Mouse (Mus musculus): ENCODE measurements around the gene 1700066M21Rik.
A peak's percentile ranks its signal among the peaks of the same experiment; 100 is the strongest.

The 1700066M21Rik gene

GRCm38 (mm10) chr1:57392417-57392816, 15.0 kb downstream of the 1700066M21Rik start:
- DNase-seq (ENCODE audit: low spot score), result no peak

GRCm38 (mm10) chr1:57394051-57394450, 16.6 kb downstream of the 1700066M21Rik start:
- DNase-seq (ENCODE audit: low spot score), result no peak

GRCm38 (mm10) chr1:57400321-57400720, 22.9 kb downstream of the 1700066M21Rik start:
- DNase-seq (ENCODE audit: low spot score), result no peak

- no peak for DNase-seq (ENCODE audit: low spot score)
Observed at GRCm38 (mm10) chr1:57400877-57401276, 23.5 kb downstream of the 1700066M21Rik start.

GRCm38 (mm10) chr1:57402116-57402515, 24.7 kb downstream of the 1700066M21Rik start:
- DNase-seq (ENCODE audit: low spot score), result no peak

- DNase-seq (ENCODE audit: low spot score), result peak; percentile 84
Observed at GRCm38 (mm10) chr1:57406187-57407151, 29.0 kb downstream of the 1700066M21Rik start, which contains the start of the genes Maip1 and Tyw5. Gene Maip1 (plus strand): TSS chr1:57406328. Gene Tyw5 (minus strand): TSS chr1:57407101.

GRCm38 (mm10) chr1:57408994-57409393, 31.6 kb downstream of the 1700066M21Rik start:
- no peak for DNase-seq (ENCODE audit: low spot score)

GRCm38 (mm10) chr1:57413397-57413796, 36.0 kb downstream of the 1700066M21Rik start:
- DNase-seq (ENCODE audit: low spot score), result no peak

- no peak for DNase-seq (ENCODE audit: low spot score)
Observed at GRCm38 (mm10) chr1:57423696-57424095, 46.3 kb downstream of the 1700066M21Rik start.

GRCm38 (mm10) chr1:57428368-57429308, 51.2 kb downstream of the 1700066M21Rik start:
- peak; percentile 40 for DNase-seq (ENCODE audit: low spot score)

GRCm38 (mm10) chr1:57429786-57430483, 52.5 kb downstream of the 1700066M21Rik start:
- DNase-seq (ENCODE audit: low spot score), result no peak

GRCm38 (mm10) chr1:57433141-57433540, 55.7 kb downstream of the 1700066M21Rik start:
- DNase-seq (ENCODE audit: low spot score), result no peak
